Mouse (Mus musculus) kidney, embryonic 16.5 days (tissue): Measurements from ENCODE around the gene Ubxn6. TPM values are rescaled to one million over a fixed set of nuclear protein-coding genes. Genes with fewer than 3 reads are reported as not detected.

Experiments used
- ATAC-seq: fragments of 200-750 bp; cut with Nextera tagmentation; 2 replicates; pipeline ENCODE4 v1.8.0; 2017; ENCODE audit warnings: moderate TSS enrichment; ENCODE audit not compliant: low FRiP score, low TSS enrichment
- H3K27ac ChIP-seq: fragments of 300-500 bp; sonication (generic); 2 replicates; pipeline ENCODE4 v1.5.1; 2014; ENCODE audit warnings: low read length
- H3K27me3 ChIP-seq: fragments of 300-500 bp; sonication (generic); 2 replicates; pipeline ENCODE4 v1.6.1; 2014; ENCODE audit warnings: low read length, control low read depth, mixed read lengths; ENCODE audit not compliant: insufficient read depth
- H3K36me3 ChIP-seq: fragments of 300-500 bp; sonication (generic); 2 replicates; pipeline ENCODE4 v1.6.1; 2014; ENCODE audit warnings: low read length, control low read depth, mixed read lengths; ENCODE audit not compliant: insufficient read depth
- H3K4me1 ChIP-seq: fragments of 300-500 bp; sonication (generic); 2 replicates; pipeline ENCODE4 v1.6.1; 2014; ENCODE audit warnings: low read length, control low read depth, mixed read lengths; ENCODE audit not compliant: insufficient read depth
- H3K4me2 ChIP-seq: fragments of 300-500 bp; sonication (generic); replicated peaks from 2 replicates; pipeline ENCODE4 v1.6.1; 2014; ENCODE audit warnings: low read depth, low read length
- H3K4me3 ChIP-seq: fragments of 300-500 bp; sonication (generic); 2 replicates; pipeline ENCODE4 v1.5.1; 2014; ENCODE audit warnings: mild to moderate bottlenecking, low read length
- H3K9ac ChIP-seq: fragments of 300-500 bp; sonication (generic); replicated peaks from 2 replicates; pipeline ENCODE4 v1.6.1; 2014; ENCODE audit warnings: low read length
- H3K9me3 ChIP-seq: fragments of 300-500 bp; sonication (generic); 2 replicates; pipeline ENCODE4 v1.6.1; 2016; ENCODE audit warnings: low read length, control low read depth
- WGBS: fragments of 180-500 bp; shearing (Covaris S2); extraction: QIAGEN DNeasy Blood & Tissue Kit; methylation state at CpG from one replicate; pipeline ENCODE4 v1.1.7; 2014; 5-methylcytosine and 5-hydroxymethylcytosine counted together
- polyA plus RNA-seq: library from polyadenylated mRNA; unstranded; fragments of >200 nt; fragmentation: Nextera tagmentation; extraction: Ambion mirVana; gene quantifications from 2 replicates; pipeline ENCODE4 v1.2.1, GENCODE M21; 2015

Gene Ubxn6
- polyA plus RNA-seq, 1 experiment from 2014 or later, result 46.2 TPM

DNA sequence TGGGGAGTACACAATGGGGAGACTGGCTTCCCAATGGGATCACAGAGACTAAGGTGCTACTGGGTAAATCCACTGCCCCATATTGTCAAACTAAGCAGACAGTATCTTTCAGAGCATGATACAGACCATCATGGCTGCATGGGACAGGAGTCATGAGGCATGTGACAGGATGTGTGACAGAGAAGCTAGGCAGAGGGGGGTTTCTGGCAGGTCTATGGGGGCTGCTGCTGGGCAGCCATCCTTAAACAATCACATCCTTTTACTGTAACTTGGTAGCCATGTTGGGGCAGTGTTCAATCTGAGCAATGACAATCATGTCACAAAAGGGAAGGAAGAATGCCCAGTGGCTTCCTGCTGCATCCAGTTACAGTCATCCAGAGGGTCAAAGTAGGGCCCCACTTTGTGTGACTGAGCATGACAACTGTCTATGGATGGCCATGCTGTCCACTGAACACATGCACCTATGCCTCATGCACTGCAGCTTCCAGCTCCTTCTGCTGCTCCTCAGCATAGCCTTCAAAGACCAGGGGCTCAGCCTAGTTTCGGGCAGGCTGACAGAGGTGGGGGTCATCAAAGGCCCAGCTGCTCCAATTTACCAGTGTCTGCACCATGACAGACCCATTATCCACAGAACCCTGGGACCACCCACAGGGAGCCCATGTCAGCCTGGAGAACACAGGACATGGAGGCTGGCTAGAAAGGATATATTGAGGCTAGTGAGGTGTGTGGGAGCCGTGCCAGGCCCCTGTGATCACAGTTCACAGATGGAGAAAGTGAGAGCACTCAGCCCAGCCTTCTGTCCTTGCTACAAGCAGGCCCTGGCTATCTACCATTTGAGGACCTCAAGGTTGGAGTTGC, 52.5 kb downstream of the Ubxn6 start:
- Histone ChIP-seq H3K4me2 (no peak overlapping the region), H3K27me3 (no peaks in the 10 kb centered on the region), H3K27ac (no peak overlapping the region), H3K4me3 (no peak overlapping the region), H3K9ac (no peak overlapping the region), H3K36me3 (peaks cover 31% of the 10 kb centered on the region), H3K4me1 (peaks cover 32% of the 10 kb centered on the region; the same call in 1 of the 2 replicates), H3K9me3 (no peaks in the 10 kb centered on the region)
- 63% methylated on average over 2 of the region's 2 CpGs for WGBS
- no peak for ATAC-seq

DNA sequence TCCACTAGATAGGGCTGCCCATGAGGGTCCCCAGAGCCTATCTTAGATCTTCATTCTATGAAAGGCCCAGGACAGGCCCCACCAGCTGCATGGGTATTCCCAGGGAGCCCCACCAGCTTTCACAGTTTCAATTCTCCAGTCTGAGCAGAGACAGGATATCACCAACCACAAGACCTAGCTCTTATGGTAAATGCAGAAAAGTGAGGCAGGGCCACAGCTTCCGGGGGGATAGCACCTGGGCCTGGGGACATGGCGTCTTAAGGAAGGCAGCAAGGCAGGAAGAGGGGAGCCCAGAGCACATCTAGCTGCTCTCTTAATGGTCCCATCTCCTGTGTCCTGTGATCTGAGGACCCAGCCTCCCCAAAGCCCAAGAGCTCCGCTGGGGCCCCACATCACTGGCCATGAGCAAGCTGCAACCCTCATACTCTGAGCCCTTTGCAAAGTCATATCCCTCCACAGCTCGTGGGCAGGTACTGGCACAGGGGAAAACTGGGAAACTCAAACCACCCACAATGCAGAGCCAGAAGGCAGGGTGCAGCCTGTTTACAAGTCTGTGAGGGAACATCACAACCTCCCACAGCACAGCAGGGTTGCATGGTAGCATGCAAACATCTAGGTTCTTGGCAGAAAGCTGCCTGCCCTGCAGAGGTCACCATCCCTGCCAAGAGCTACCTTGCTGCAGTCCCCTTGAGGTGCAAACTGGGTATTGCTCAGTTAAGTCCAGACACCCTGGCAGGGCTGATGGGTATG, 53.5 kb downstream of the Ubxn6 start:
- Histone ChIP-seq H3K36me3 (peaks cover 41% of the 10 kb centered on the region), H3K27ac (no peak overlapping the region)
- 79% methylated on average over 4 of the region's 4 CpGs for WGBS

DNA sequence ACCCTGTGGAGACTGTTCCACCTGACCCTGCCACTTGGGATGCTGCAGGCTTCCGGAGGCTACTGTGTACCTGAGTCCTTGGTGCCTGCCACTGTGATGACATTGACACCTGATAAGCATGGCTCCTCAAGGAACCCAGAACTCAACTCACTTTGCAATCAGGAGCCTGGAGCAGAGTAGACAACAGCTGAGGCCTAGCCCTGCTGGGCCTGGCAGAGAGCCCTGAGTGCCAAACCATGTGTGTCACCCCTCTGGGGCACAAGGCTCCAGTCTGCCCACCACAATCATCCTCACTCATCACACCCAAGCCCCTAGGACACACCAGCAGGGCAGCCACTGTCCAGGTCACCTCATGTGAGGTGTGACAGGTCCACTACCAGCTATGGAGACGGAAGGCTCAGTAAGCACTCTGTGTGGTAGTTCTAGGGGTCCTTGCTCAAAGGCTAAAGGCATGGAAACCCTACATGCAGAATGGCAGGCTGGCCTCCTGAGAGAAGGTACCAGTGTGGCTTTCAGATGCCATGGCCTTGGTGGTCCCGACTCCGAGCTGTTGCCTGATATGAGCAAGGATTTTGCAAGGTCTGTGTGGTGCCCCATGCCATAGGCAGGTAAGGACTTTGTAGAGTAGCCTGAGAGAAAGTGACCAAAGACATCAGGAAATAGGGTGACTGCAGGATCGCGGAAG, 54.3 kb downstream of the Ubxn6 start:
- no peak overlapping the region for H3K9ac ChIP-seq
- no peak for ATAC-seq
- peaks cover 49% of the 10 kb centered on the region for H3K36me3 ChIP-seq
- no peak overlapping the region for H3K27ac ChIP-seq
- H3K4me3 ChIP-seq, result no peak overlapping the region
- 93% methylated on average over 6 of the region's 6 CpGs for WGBS
- no peaks in the 10 kb centered on the region for H3K27me3 ChIP-seq
- H3K4me2 ChIP-seq, result no peak overlapping the region
- no peaks in the 10 kb centered on the region for H3K9me3 ChIP-seq
- peaks cover 20% of the 10 kb centered on the region; the same call in 1 of the 2 replicates for H3K4me1 ChIP-seq

More for the DNA sequence above, 53.5 kb downstream of the Ubxn6 start:
- no peak overlapping the region for H3K9ac ChIP-seq
- no peak overlapping the region for H3K4me2 ChIP-seq
- H3K9me3 ChIP-seq, result no peaks in the 10 kb centered on the region
- no peak for ATAC-seq
- H3K4me1 ChIP-seq, result peaks cover 25% of the 10 kb centered on the region; the same call in 1 of the 2 replicates
- no peak overlapping the region for H3K4me3 ChIP-seq
- no peaks in the 10 kb centered on the region for H3K27me3 ChIP-seq

DNA sequence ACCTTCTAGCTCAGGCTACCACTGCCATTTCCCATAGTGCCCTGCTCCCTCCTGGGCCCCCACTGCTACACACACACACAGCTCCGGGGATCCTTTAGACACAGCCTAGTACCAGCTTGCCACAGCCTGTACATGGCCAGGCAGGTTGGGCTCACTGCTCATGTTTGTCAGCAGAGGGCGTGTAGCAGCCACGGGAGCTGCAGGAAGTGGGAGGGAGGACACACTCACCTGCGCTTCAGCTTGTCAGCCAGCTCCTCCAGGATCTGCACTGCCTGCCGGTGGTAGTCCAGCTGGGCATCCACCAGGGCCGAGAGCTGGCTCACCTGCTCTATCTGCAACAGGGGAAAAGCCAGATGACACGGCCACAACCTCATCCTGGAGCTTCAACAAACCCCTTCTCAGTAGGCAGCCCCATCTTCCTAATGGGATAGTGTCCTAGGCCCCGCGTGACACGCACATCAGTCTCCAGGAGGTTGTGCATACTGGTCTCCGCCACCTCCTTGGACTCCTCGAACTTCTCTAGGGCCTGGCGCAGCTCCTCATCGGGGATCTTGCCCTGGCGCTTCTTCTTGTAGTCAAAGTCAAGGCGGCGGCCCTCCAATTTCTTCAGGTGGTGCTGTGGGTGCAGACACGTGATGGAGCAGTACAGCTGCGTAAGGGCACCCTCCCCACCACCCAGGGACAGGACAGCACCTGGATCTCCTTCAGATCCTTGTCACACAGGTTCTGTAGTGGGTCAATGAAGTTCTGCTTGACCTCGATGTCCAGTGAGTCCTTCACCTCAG, 56.3 kb downstream of the Ubxn6 start:
- Histone ChIP-seq H3K9ac (no peak overlapping the region), H3K27ac (no peak overlapping the region), H3K4me1 (peaks cover 8% of the 10 kb centered on the region; the same call in 1 of the 2 replicates), H3K36me3 (peaks cover 64% of the 10 kb centered on the region), H3K4me2 (no peak overlapping the region), H3K4me3 (no peak overlapping the region), H3K9me3 (no peaks in the 10 kb centered on the region), H3K27me3 (no peaks in the 10 kb centered on the region)
- peak; percentile 44; the same call in 1 of the 2 replicates for ATAC-seq
- 69% methylated on average over 20 of the region's 20 CpGs for WGBS

- no peak for ATAC-seq
- H3K36me3 ChIP-seq, result peaks cover 70% of the 10 kb centered on the region
- H3K4me1 ChIP-seq, result peaks cover 6% of the 10 kb centered on the region; the same call in 1 of the 2 replicates
- H3K9ac ChIP-seq, result no peak overlapping the region
- WGBS, result 89% methylated on average over 7 of the region's 7 CpGs
- no peak overlapping the region for H3K4me2 ChIP-seq
- no peak overlapping the region for H3K27ac ChIP-seq
- H3K27me3 ChIP-seq, result no peaks in the 10 kb centered on the region
- no peak overlapping the region for H3K4me3 ChIP-seq
- H3K9me3 ChIP-seq, result no peaks in the 10 kb centered on the region
These were observed 57.0 kb downstream of the Ubxn6 start for GRCm38 (mm10) chr17:56017848-56018247.

Other genes starting within 250 kb of the Ubxn6 start
- 8.9 and 10.9 TPM in 2 replicates for gene Zfp119a, start 196.1 kb downstream of the Ubxn6 start, polyA plus RNA-seq
- gene Zfp959, start 182.9 kb downstream of the Ubxn6 start, polyA plus RNA-seq, result 17.6 and 19.1 TPM in 2 replicates
- 6.3 and 7.8 TPM in 2 replicates for gene Zfp119b, start 125.5 kb downstream of the Ubxn6 start, polyA plus RNA-seq
- 2.1 and 2.6 TPM in 2 replicates for gene Ebi3, start 122.4 kb downstream of the Ubxn6 start, polyA plus RNA-seq
- gene Yju2, start 115.9 kb downstream of the Ubxn6 start, polyA plus RNA-seq, result 29.8 and 34.7 TPM in 2 replicates
- gene Shd, start 104.6 kb downstream of the Ubxn6 start, polyA plus RNA-seq, result 41.6 and 46.0 TPM in 2 replicates
- 21.6 TPM in 2 replicates for gene Fsd1, start 88.5 kb downstream of the Ubxn6 start, polyA plus RNA-seq
- 21.0 and 21.4 TPM in 2 replicates for gene Stap2, start 69.4 kb downstream of the Ubxn6 start, polyA plus RNA-seq
- 109 and 112 TPM in 2 replicates for gene Mpnd, start 69.3 kb downstream of the Ubxn6 start, polyA plus RNA-seq
- 189 and 190 TPM in 2 replicates for gene Sh3gl1, start 38.4 kb downstream of the Ubxn6 start, polyA plus RNA-seq
- 26.0 and 28.4 TPM in 2 replicates for gene Chaf1a, start 34.6 kb downstream of the Ubxn6 start, polyA plus RNA-seq
- gene Hdgfl2, start 4.6 kb upstream of the Ubxn6 start, polyA plus RNA-seq, result 129 and 141 TPM in 2 replicates
- 0.18 and 0.32 TPM in 2 replicates for gene Plin4, start 34.8 kb upstream of the Ubxn6 start, polyA plus RNA-seq
- gene Plin5, start 42.6 kb upstream of the Ubxn6 start, polyA plus RNA-seq, result 1.6 and 2.6 TPM in 2 replicates
- gene Lrg1, start 47.0 kb upstream of the Ubxn6 start, polyA plus RNA-seq, result 0.62 and 0.69 TPM in 2 replicates
- 1.1 TPM in 2 replicates for gene Sema6b, start 65.3 kb upstream of the Ubxn6 start, polyA plus RNA-seq
- gene Tnfaip8l1, start 87.4 kb upstream of the Ubxn6 start, polyA plus RNA-seq, result 12.2 and 13.2 TPM in 2 replicates
- gene Mydgf, start 108.9 kb upstream of the Ubxn6 start, polyA plus RNA-seq, result 102 and 109 TPM in 2 replicates
- 45.0 and 46.2 TPM in 2 replicates for gene Dpp9, start 143.9 kb upstream of the Ubxn6 start, polyA plus RNA-seq
- gene Fem1a, start 181.8 kb upstream of the Ubxn6 start, polyA plus RNA-seq, result 14.6 and 15.8 TPM in 2 replicates
- gene Ticam1, start 201.8 kb upstream of the Ubxn6 start, polyA plus RNA-seq, result 7.3 and 10.3 TPM in 2 replicates
- gene Plin3, start 217.8 kb upstream of the Ubxn6 start, polyA plus RNA-seq, result 87.5 and 106 TPM in 2 replicates
- not detected in 2 replicates for gene Arrdc5, start 225.3 kb upstream of the Ubxn6 start, polyA plus RNA-seq
- 170 and 179 TPM in 2 replicates for gene Uhrf1, start 228.3 kb upstream of the Ubxn6 start, polyA plus RNA-seq